Mouse (Mus musculus): ENCODE measurements at regions not wholly inside any gene's neighbourhood (a gene's known extent, or its start where the extent isn't known, plus 50 kb on each side); places are given as distances from the start of the nearest gene placed in this dataset.

GRCm38 (mm10) chr11:114321527-114321926 is 254.7 kb upstream of the Sdk2 start:
- Histone ChIP-seq H3K9ac (no peak overlapping the region), H3K4me3 (no peak overlapping the region), H3K27ac (no peak overlapping the region), H3K27me3 (no peaks in the 10 kb centered on the region), H3K36me3 (no peaks in the 10 kb centered on the region), H3K4me1 (replicated peaks) (peaks cover 5% of the 10 kb centered on the region; the same call in 1 of the 2 replicates), H3K4me2 (no peak overlapping the region), H3K9me3 (replicated peaks) (no peaks in the 10 kb centered on the region)
- 85% methylated on average over 8 of the region's 8 CpGs for WGBS
- ATAC-seq (replicated peaks; ENCODE audit: insufficient number of reproducible peaks, insufficient read depth, low FRiP score, low read depth) = no peak

GRCm38 (mm10) chr11:114315274-114315673 is 248.4 kb upstream of the Sdk2 start:
- Histone ChIP-seq H3K4me1 (replicated peaks) (peaks cover 11% of the 10 kb centered on the region; the same call in 1 of the 2 replicates), H3K27ac (no peak overlapping the region), H3K9ac (no peak overlapping the region), H3K36me3 (no peaks in the 10 kb centered on the region), H3K27me3 (peaks cover 27% of the 10 kb centered on the region), H3K9me3 (replicated peaks) (no peaks in the 10 kb centered on the region), H3K4me2 (no peak overlapping the region), H3K4me3 (no peak overlapping the region)
- 83% methylated on average over 8 of the region's 8 CpGs for WGBS
- ATAC-seq (replicated peaks; ENCODE audit: insufficient number of reproducible peaks, insufficient read depth, low FRiP score, low read depth) = no peak

GRCm38 (mm10) chr11:114313652-114314051 is 246.8 kb upstream of the Sdk2 start:
- Histone ChIP-seq H3K27me3 (peaks cover 34% of the 10 kb centered on the region), H3K9me3 (replicated peaks) (no peaks in the 10 kb centered on the region), H3K4me2 (no peak overlapping the region), H3K4me1 (replicated peaks) (peaks cover 11% of the 10 kb centered on the region; the same call in 1 of the 2 replicates), H3K36me3 (no peaks in the 10 kb centered on the region), H3K27ac (no peak overlapping the region), H3K9ac (no peak overlapping the region), H3K4me3 (no peak overlapping the region)
- ATAC-seq (replicated peaks; ENCODE audit: insufficient number of reproducible peaks, insufficient read depth, low FRiP score, low read depth) = no peak
- 21% methylated on average over 6 of the region's 6 CpGs for WGBS

- Histone ChIP-seq H3K27me3 (peaks cover 39% of the 10 kb centered on the region), H3K9ac (no peak overlapping the region), H3K27ac (no peak overlapping the region), H3K4me1 (replicated peaks) (peaks cover 6% of the 10 kb centered on the region; the same call in 1 of the 2 replicates), H3K9me3 (replicated peaks) (no peaks in the 10 kb centered on the region), H3K36me3 (no peaks in the 10 kb centered on the region), H3K4me3 (no peak overlapping the region), H3K4me2 (no peak overlapping the region)
- ATAC-seq (replicated peaks; ENCODE audit: insufficient number of reproducible peaks, insufficient read depth, low FRiP score, low read depth) = no peak
- WGBS = 78% methylated on average over 4 of the region's 4 CpGs
Measured at GRCm38 (mm10) chr11:114311640-114312039, 244.8 kb upstream of the Sdk2 start.

GRCm38 (mm10) chr11:114303636-114304354 is 236.9 kb upstream of the Sdk2 start:
- Histone ChIP-seq H3K27ac (no peak overlapping the region), H3K9me3 (replicated peaks) (no peaks in the 10 kb centered on the region), H3K36me3 (no peaks in the 10 kb centered on the region), H3K4me2 (no peak overlapping the region), H3K4me1 (replicated peaks) (no peaks in the 10 kb centered on the region), H3K9ac (no peak overlapping the region), H3K27me3 (peaks cover 9% of the 10 kb centered on the region; the same call in 1 of the 2 replicates), H3K4me3 (no peak overlapping the region)
- ATAC-seq (replicated peaks; ENCODE audit: insufficient number of reproducible peaks, insufficient read depth, low FRiP score, low read depth) = no peak
- 63% methylated on average over 13 of the region's 13 CpGs for WGBS

DNA sequence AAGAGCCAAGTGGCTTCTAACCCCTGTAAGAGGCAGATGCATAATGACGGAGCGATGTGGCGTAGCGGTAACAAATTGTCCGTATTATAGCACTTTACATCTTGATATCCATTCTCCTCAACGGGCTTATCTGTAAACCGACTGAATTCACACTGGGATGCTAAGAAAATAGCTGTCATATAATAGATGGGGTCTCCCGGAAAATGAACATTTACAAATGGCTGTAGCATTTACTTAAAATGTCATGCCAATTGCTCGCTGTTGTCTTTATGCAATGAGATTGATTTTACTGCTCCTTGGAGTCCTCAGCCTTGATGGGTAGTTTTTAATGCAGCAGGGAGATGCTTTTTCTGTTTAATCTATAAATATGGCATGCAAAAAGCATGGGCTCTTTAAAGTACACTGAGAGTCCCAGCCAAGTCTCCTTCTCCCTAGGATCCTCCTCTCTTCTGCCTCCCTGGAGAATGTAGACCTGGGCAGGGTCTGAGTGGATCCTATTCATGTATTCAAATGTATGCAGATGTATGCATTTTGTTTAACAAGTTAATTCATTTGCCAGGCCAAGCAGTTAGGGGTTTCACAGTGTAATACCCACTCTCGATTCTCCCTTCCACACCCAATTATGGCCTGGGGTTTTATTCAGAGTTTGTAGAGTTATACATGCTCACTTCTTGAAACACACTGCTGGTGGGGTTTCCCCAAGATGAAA is 233.9 kb upstream of the Sdk2 start:
- H3K4me2 ChIP-seq = no peak overlapping the region
- H3K36me3 ChIP-seq = no peaks in the 10 kb centered on the region
- ATAC-seq (replicated peaks; ENCODE audit: insufficient number of reproducible peaks, insufficient read depth, low FRiP score, low read depth) = no peak
- H3K4me1 ChIP-seq (replicated peaks) = 0 out of 2 replicates have a peak, but pooled peaks cover 3% of the 10 kb centered on the region
- H3K27me3 ChIP-seq = no peaks in the 10 kb centered on the region
- no peak overlapping the region for H3K27ac ChIP-seq
- no peaks in the 10 kb centered on the region for H3K9me3 ChIP-seq (replicated peaks)
- no peak overlapping the region for H3K9ac ChIP-seq
- H3K4me3 ChIP-seq = no peak overlapping the region
- 77% methylated on average over 10 of the region's 10 CpGs for WGBS

- Histone ChIP-seq H3K36me3 (no peaks in the 10 kb centered on the region), H3K4me1 (replicated peaks) (peaks cover 15% of the 10 kb centered on the region), H3K9me3 (replicated peaks) (no peaks in the 10 kb centered on the region), H3K4me3 (no peak overlapping the region), H3K27me3 (no peaks in the 10 kb centered on the region), H3K4me2 (no peak overlapping the region), H3K9ac (no peak overlapping the region), H3K27ac (no peak overlapping the region)
- 46% methylated on average over 10 of the region's 10 CpGs for WGBS
- ATAC-seq (replicated peaks; ENCODE audit: insufficient number of reproducible peaks, insufficient read depth, low FRiP score, low read depth) = no peak
Measured at GRCm38 (mm10) chr11:114296816-114297334, 230.0 kb upstream of the Sdk2 start.

- WGBS = 33% methylated on average over 5 of the region's 5 CpGs
- no peak overlapping the region for H3K9ac ChIP-seq
- no peak overlapping the region for H3K4me3 ChIP-seq
- no peak overlapping the region for H3K4me2 ChIP-seq
- H3K27ac ChIP-seq = no peak overlapping the region
- ATAC-seq (replicated peaks; ENCODE audit: insufficient number of reproducible peaks, insufficient read depth, low FRiP score, low read depth) = no peak
- H3K36me3 ChIP-seq = no peaks in the 10 kb centered on the region
- no peaks in the 10 kb centered on the region for H3K27me3 ChIP-seq
- H3K4me1 ChIP-seq (replicated peaks) = peaks cover 15% of the 10 kb centered on the region
- H3K9me3 ChIP-seq (replicated peaks) = no peaks in the 10 kb centered on the region
Measured at GRCm38 (mm10) chr11:114294511-114295250, 227.8 kb upstream of the Sdk2 start.

GRCm38 (mm10) chr11:114291258-114291657 is 224.4 kb upstream of the Sdk2 start:
- WGBS = 84% methylated on average over 5 of the region's 5 CpGs
- no peak overlapping the region for H3K27ac ChIP-seq
- H3K36me3 ChIP-seq = no peaks in the 10 kb centered on the region
- H3K4me3 ChIP-seq = no peak overlapping the region
- peaks cover 12% of the 10 kb centered on the region for H3K4me1 ChIP-seq (replicated peaks)
- H3K9me3 ChIP-seq (replicated peaks) = no peaks in the 10 kb centered on the region
- no peak for ATAC-seq (replicated peaks; ENCODE audit: insufficient number of reproducible peaks, insufficient read depth, low FRiP score, low read depth)
- H3K27me3 ChIP-seq = no peaks in the 10 kb centered on the region
- no peak overlapping the region for H3K4me2 ChIP-seq
- H3K9ac ChIP-seq = no peak overlapping the region

DNA sequence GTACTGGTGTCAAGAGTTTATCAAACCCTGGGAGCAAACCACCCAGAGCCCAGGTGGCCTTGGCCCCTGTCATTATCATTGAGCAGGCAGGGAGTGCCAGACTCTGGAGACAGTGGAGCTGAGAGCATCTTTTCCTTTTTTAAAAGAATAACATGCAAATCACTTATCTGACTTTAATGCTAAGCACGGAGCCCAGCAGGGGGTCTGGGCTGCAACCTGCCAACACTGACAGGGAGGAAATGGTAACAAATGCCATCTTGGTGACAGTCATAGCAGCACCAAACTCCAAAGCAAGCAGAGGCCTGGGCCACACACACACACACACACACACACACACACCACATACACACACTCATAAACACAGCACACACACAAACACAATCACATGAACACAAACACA is 223.1 kb upstream of the Sdk2 start:
- Histone ChIP-seq H3K4me2 (no peak overlapping the region), H3K4me1 (replicated peaks) (peaks cover 7% of the 10 kb centered on the region), H3K4me3 (no peak overlapping the region), H3K9ac (no peak overlapping the region), H3K9me3 (replicated peaks) (no peaks in the 10 kb centered on the region), H3K36me3 (no peaks in the 10 kb centered on the region), H3K27ac (no peak overlapping the region), H3K27me3 (0 out of 2 replicates have a peak, but pooled peaks cover 5% of the 10 kb centered on the region)
- ATAC-seq (replicated peaks; ENCODE audit: insufficient number of reproducible peaks, insufficient read depth, low FRiP score, low read depth) = no peak
- 65% methylated on average over 1 of the region's 1 CpGs for WGBS
